Mouse (Mus musculus) G1E (cell line): ENCODE data around the gene Slc22a2. TPM values are rescaled to one million over a fixed set of nuclear protein-coding genes. Genes with fewer than 3 reads are reported as not detected.

Experiments used
- ATAC-seq: 2 replicates; pipeline ENCODE4 v1.8.0; 2016; ENCODE audit warnings: mild to moderate bottlenecking; ENCODE audit not compliant: insufficient number of reproducible peaks, poor library complexity, low FRiP score, severe bottlenecking; ENCODE audit errors: extremely low read depth
- DNase-seq: peaks from one replicate; pipeline ENCODE4 v3.0.0; 2012; ENCODE audit warnings: low spot score
- H3K27me3 ChIP-seq: 2 replicates; pipeline ENCODE4 v1.6.1; 2012; ENCODE audit warnings: mild to moderate bottlenecking, low read length, inconsistent platforms; ENCODE audit not compliant: insufficient read depth
- H3K36me3 ChIP-seq: replicated peaks from 2 replicates; pipeline ENCODE3; 2012; ENCODE audit warnings: mild to moderate bottlenecking, inconsistent platforms
- H3K4me1 ChIP-seq: 2 replicates; pipeline ENCODE4 v1.6.1; 2012; ENCODE audit warnings: low read depth, low read length, inconsistent platforms, mixed read lengths; ENCODE audit not compliant: insufficient read depth
- H3K4me3 ChIP-seq: 2 replicates; pipeline ENCODE4 v1.5.1; 2012; ENCODE audit warnings: low read depth, mild to moderate bottlenecking, inconsistent platforms, low read length, moderate library complexity, mixed read lengths
- H3K9me3 ChIP-seq: replicated peaks from 2 replicates; pipeline ENCODE4 v1.6.1; 2012; ENCODE audit warnings: inconsistent platforms
- CTCF ChIP-seq: IDR thresholded peaks from 2 replicates; pipeline ENCODE4 v1.5.1; 2012; ENCODE audit warnings: low read depth, low read length, inconsistent platforms, mixed read lengths
- GATA1 ChIP-seq: IDR thresholded peaks from 2 replicates; pipeline ENCODE4 v1.6.1; 2012; ENCODE audit warnings: borderline replicate concordance, low read length, inconsistent platforms, mixed read lengths
- GATA2 ChIP-seq: IDR thresholded peaks from 2 replicates; pipeline ENCODE4 v1.6.1; 2012; ENCODE audit warnings: low read depth, low read length, inconsistent platforms, borderline replicate concordance
- POLR2AphosphoS5 ChIP-seq: IDR thresholded peaks from 2 replicates; pipeline ENCODE4 v1.6.1; 2012; ENCODE audit warnings: low read depth, low read length, inconsistent platforms; ENCODE audit not compliant: insufficient replicate concordance
- TAL1 ChIP-seq: conservative IDR thresholded peaks from 2 replicates; pipeline ENCODE4 v1.6.1; 2012; ENCODE audit warnings: low read depth, low read length, inconsistent platforms, mixed read lengths
- polyA plus RNA-seq: library from polyadenylated mRNA; stranded (reverse); fragments of >175 nt; gene quantifications from 2 replicates; pipeline ENCODE4 v1.2.3, GENCODE M21; 2012
- total RNA-seq, 2 experiments: library from RNA; stranded (forward) in 1 of 2; stranded (reverse) in 1 of 2; fragments of 200-1000 nt in 1 of 2; fragments of >200 nt in 1 of 2; fragmentation: Nextera tagmentation in 1 of 2; gene quantifications; 2 replicates each; pipeline ENCODE4 v1.2.3; 2014 to 2017

Slc22a2 gene
- total and polyA plus RNA-seq, 3 experiments = not detected

- H3K9me3 ChIP-seq = peaks cover 9% of the 10 kb centered on the region
- no peaks in the 10 kb centered on the region for H3K4me1 ChIP-seq
- TF ChIP-seq TAL1 (no peak), CTCF (no peak), GATA1 (no peak), GATA2 (no peak), POLR2AphosphoS5 (no peak)
- no peak overlapping the region for H3K4me3 ChIP-seq
- DNase-seq (no peak), ATAC-seq (no peak)
- H3K36me3 ChIP-seq = no peaks in the 10 kb centered on the region
- peaks cover 40% of the 10 kb centered on the region for H3K27me3 ChIP-seq
These were observed 35.7 kb downstream of the Slc22a2 start for GRCm38 (mm10) chr17:12619641-12620040.

- Histone ChIP-seq H3K27me3 (peaks cover 48% of the 10 kb centered on the region), H3K36me3 (no peaks in the 10 kb centered on the region), H3K9me3 (peaks cover 32% of the 10 kb centered on the region), H3K4me3 (no peak overlapping the region), H3K4me1 (no peaks in the 10 kb centered on the region)
- no peak for TF ChIP-seq TAL1
- TF ChIP-seq GATA1 = no peak
- no peak for TF ChIP-seq POLR2AphosphoS5
- no peak for TF ChIP-seq CTCF
- no peak for TF ChIP-seq GATA2
- ATAC-seq = no peak
- DNase-seq = no peak
These were observed 44.1 kb downstream of the Slc22a2 start for GRCm38 (mm10) chr17:12627983-12628382.

- no peaks in the 10 kb centered on the region for H3K36me3 ChIP-seq
- H3K27me3 ChIP-seq = peaks cover 46% of the 10 kb centered on the region
- DNase-seq = no peak
- H3K9me3 ChIP-seq = peaks cover 8% of the 10 kb centered on the region
- no peak for ATAC-seq
- no peak overlapping the region for H3K4me3 ChIP-seq
- TF ChIP-seq TAL1 (no peak), POLR2AphosphoS5 (no peak), CTCF (no peak), GATA1 (no peak), GATA2 (no peak)
- no peaks in the 10 kb centered on the region for H3K4me1 ChIP-seq
These were observed 47.2 kb downstream of the Slc22a2 start for GRCm38 (mm10) chr17:12630976-12631730.

GRCm38 (mm10) chr17:12631771-12632600 lies 48.1 kb downstream of the Slc22a2 start:
- no peak for ATAC-seq
- TF ChIP-seq GATA2 = no peak
- Histone ChIP-seq H3K4me1 (no peaks in the 10 kb centered on the region), H3K36me3 (no peaks in the 10 kb centered on the region), H3K27me3 (peaks cover 46% of the 10 kb centered on the region), H3K4me3 (no peak overlapping the region), H3K9me3 (peaks cover 2% of the 10 kb centered on the region; the same call in 1 of the 2 replicates)
- DNase-seq = no peak

GRCm38 (mm10) chr17:12634814-12635213 lies 50.9 kb downstream of the Slc22a2 start:
- H3K9me3 ChIP-seq = peaks cover 4% of the 10 kb centered on the region
- no peaks in the 10 kb centered on the region for H3K36me3 ChIP-seq
- no peak for ATAC-seq
- peaks cover 47% of the 10 kb centered on the region for H3K27me3 ChIP-seq
- DNase-seq = no peak
- H3K4me1 ChIP-seq = no peaks in the 10 kb centered on the region
- TF ChIP-seq CTCF (no peak), GATA1 (no peak), GATA2 (no peak), TAL1 (no peak), POLR2AphosphoS5 (no peak)
- no peak overlapping the region for H3K4me3 ChIP-seq

- H3K36me3 ChIP-seq = no peaks in the 10 kb centered on the region
- TF ChIP-seq CTCF (no peak), TAL1 (no peak), GATA1 (no peak), POLR2AphosphoS5 (no peak), GATA2 (no peak)
- ATAC-seq (no peak), DNase-seq (no peak)
- no peaks in the 10 kb centered on the region for H3K4me1 ChIP-seq
- peaks cover 4% of the 10 kb centered on the region for H3K9me3 ChIP-seq
- H3K4me3 ChIP-seq = no peak overlapping the region
- H3K27me3 ChIP-seq = peaks cover 34% of the 10 kb centered on the region
These were observed 55.7 kb downstream of the Slc22a2 start for GRCm38 (mm10) chr17:12639585-12639984.
